Mouse (Mus musculus) left cerebral cortex, adult 18-20 months (tissue): ENCODE measurements around the gene Cbln3. TPM values are rescaled to one million over a fixed set of nuclear protein-coding genes. Genes with fewer than 3 reads are reported as not detected.

Source experiments
- DNase-seq, 2 experiments: peaks; one replicate each; pipeline ENCODE4 v3.0.0; 2021 to 2022; ENCODE audit warnings: low spot score in 2 of 2, mixed read lengths in 1 of 2
- total RNA-seq, 2 experiments: library from RNA; stranded (reverse); gene quantifications; 2 replicates each; pipeline ENCODE4 v1.2.3; 2021

Cbln3 gene
- total RNA-seq, 2 experiments from 2014 or later: 0.16 to 0.23 TPM

DNA sequence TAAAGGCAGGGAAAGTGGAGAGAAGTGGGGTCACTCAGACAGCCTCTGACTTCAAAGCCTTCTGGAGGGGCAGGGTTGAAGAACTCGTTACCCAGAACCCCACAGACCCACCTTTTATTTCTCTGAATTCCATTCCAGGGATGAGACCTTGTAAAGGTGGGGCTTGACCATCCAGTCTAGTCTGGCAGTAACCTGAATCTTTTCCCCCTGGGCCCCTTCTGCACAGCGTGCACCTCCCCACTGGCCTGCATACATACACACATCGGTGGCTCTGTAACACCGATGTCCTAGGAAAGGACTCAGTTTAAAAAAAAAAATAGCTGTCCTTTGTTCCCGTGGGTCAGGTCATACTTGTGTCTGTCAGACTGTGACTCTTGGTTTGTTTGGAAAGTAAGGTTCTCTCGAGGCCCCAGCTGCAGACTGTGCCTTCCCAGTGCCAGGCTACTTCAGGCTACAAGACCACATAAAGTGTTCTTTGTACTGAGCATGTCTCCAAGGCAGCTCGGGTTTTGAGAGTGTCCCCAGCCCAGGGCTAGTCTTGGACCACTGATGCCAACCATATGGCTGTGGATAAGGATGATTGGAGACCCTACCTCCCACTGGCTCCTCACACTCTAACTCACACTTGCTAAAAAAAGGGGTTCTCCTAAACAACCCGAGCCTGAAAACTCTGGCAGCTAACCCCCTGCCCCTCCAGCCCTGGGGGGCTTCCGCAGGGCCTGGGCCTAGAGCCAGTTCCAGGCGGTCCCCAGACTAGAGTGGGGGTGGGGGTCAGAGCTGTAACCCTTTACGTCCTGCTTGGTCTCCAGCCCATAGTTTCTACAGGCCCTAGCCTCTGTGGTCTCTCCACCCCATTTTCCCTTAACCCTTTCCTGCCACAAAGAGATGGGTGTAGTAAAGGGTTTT is 31.3 kb downstream of the Cbln3 start:
- no peak for DNase-seq

DNA sequence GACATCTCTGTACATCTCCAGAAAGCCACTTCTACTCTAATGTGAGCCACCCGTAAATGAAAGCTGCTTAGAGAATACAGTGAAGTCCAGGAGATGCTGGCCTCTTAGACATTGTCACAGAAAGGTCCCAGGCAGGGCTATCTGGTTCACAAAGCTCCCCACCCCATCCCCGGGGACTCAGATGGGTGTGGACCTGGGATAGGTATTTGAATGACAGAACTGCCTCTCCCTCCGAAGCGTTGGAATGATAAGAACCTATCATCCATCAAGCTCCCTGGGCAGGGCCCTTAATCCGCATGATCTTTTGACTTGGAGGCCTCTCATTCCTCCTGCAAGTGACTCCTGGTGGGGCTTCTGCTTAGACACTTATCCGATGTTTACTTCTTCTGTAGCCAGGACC is 33.3 kb downstream of the Cbln3 start:
- no peak for DNase-seq

DNA sequence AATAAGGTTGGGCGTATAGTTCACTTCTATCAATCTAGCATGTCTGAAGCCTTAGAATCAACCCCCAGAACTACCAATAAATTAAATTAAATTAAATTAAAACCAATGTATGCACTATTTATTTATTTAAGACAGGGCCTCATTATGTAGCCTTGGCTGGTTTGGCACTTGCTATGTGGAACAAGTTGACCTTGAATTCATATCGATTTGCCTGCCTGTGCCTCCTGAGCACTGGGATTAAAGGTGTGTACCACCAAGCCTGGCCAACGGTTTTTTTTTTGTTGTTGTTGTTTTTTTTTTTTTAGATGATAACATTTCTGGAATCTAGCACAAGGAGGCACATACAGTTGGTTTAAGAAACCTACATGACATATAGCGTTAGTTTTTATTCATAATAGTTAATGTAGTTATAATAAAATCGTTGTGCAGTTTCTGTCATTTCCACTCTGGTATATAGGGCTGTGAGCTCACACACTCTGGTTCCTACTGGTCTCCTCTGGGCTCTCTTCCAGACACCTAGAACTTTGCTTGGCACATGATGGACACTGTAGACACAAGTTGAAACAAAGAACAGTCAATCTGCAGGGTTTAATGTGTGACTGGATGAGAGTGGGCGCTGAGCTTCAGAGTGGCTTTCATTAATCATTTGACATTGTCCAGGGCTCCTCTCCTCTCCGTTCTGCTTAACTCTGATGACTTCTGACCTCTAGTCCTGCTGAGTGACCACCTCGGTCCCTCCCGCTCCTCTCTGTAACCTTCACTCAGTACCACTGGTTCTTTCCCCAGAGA is 38.5 kb downstream of the Cbln3 start:
- DNase-seq: no peak

DNA sequence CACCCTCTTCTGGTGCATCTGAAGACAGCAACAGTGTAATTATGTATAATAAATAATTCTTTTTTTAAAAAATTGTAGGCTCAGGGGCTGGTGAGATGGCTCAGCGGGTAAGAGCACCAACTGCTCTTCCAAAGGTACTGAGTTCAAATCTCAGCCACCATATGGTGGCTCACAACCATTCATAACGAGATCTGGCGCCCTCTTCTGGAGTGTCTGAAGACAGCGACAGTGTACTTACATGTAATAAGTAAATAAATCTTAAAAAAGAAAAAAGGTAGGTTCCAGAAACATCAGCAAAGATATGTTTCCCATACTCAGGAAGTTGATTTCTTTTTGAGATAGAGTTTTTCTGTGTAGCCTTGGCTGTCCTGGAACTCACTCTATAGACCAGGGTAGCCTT is 41.4 kb downstream of the Cbln3 start:
- no peak for DNase-seq

DNA sequence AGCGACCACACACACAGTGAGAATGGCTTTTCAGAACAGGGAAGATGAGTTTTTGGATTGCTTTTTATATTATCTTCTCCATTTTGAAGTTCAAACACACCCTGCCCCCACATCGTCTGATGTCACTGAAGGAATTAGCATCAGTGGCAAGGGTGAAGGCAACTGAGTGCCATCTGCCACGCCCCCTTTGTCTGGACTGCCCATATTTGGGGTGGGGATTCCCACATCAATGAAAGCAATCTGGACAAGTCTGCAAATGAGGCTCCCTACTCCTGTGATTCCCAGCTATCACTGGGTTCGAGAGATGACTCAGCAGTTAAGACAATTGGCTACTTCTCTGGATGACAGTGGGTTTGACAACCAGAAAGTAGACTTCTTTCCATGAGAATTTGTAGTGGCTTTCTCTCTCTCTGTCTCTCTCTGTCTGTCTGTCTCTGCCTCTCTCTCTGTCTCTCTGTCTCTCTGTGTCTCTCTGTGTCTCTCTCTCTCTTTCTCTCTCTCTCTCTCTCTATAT is 43.3 kb downstream of the Cbln3 start:
- DNase-seq: no peak

DNA sequence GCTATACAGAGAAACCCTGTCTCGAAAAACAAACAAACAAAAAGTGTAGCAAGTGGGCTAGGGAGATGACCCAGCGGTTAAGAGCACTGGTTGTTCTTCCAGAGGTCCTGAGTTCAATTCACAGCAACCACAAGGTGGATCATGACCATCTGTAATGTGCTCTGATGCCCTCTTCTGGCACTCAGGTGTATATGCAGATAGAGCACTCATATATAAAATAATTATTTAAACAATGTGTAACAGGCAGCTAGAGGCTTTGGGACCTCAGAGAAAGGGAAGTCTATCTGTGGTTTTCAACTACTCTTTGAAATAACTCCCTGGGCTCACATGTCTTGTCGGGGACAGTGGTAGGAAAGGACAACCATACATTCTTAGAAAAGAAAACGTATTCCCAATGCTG is 45.5 kb downstream of the Cbln3 start:
- DNase-seq: no peak

DNA sequence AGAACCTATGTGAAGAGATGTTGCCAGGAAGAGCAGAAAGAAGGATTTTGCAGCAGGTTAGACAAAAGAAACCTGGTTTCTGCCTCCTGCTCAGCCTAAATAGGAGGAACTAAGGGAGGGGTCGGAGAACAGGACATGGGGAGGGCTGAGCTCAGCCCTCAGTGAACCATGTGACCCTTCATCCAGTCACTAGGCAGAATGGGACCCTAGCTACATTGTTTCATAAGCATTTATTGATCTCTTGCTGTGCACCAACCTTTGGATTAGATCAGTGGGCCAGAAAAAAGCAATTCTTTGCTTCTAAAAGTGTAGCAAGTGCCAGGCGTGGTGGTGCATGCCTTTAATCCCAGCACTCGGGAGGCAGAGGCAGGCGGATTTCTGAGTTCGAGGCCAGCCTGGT is 45.9 kb downstream of the Cbln3 start:
- no peak for DNase-seq

DNA sequence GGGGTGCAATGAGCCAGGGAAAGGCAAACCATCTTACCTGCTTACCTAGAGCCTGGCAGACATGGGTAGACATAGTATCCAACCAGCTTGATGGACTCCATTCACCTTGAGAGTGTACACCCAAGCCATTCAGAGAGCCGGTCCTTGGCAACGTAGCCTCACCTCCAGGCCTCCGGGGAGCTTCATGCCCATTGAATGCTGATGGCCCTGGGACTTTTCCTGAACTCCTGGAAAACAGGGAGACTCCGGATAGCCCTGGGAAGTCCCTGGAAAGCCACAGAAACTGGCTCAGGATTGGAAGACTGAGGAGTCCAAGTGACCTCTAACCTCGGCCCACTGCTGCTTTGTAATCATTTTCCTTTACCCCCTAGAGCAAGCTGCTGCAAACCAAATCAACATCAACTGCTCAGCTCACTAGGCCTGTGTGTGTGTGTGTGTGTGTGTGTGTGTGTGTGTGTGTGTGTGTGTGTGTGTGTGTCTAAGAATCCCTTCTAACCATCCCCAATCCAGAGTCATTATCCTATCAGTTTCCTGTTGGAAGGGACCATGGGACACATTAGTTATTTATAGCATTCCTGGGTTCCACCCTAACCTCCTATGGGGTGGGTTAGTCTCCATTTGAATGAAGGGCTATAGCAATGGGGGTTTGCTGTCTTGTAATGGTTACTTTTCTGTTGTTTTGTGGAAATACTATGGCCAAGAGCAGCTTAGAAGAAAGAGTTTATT is 49.2 kb downstream of the Cbln3 start:
- DNase-seq: no peak

DNA sequence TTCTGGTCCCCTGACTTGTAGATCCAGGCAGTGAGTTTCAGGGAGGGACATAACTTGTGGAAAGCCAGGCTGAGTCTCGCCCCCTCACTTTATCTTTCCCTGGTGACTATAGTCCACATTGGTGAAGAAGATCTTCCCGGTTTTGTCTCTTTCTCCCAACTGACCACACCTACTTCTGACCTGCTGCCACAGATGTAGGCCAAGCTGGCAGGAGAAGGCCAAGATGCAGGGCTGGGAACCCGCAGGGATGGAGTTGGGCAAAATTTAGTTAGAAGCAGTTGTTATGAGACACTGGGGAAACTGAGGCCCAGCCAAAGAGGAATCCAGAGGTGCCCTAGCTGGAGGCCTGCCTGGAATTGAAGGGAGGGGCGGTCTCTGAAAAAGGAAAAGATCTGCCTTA is 51.1 kb downstream of the Cbln3 start:
- DNase-seq: no peak

DNA sequence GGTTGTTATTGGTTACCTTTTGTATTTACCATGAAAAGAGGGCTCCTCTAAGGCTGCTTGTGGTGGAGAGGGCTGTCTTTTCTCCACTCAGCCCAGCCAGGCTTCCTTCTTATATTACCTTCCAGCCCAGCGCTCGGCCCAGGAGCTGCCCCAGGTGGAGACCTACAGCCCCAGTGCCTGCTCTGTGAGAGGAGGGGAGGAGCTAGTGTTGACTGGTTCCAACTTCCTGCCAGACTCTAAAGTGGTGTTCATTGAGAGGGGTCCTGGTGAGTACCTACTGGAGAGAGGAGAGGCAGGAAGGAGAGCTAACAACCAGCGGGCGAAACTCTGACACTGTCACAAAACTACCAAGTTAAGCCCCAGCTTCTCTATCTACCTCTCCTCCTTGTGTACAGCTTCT is 53.9 kb downstream of the Cbln3 start:
- DNase-seq: no peak

DNA sequence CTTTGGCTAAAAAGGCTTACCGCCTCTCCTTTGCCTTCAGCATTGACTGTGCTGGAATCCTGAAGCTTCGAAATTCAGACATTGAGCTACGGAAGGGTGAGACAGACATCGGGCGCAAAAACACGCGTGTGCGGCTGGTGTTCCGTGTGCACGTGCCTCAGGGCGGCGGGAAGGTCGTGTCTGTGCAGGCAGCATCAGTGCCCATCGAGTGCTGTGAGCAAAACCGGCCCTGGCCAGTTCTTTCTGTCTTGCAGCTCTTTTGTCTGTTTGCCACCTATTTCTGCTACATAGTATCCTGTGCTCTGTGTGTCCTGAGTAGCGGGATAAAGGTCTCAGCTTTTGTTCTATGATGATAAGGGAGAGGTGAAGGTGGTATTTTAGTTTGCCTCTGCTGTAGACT is 54.3 kb downstream of the Cbln3 start:
- DNase-seq: no peak

Other genes with a start within 250 kb of the Cbln3 start
- 100 to 1,000 TPM; 106 to 116 TPM for gene Ipo4, start 248.4 kb downstream of the Cbln3 start, total RNA-seq
- gene Gm49378, start 246.5 kb downstream of the Cbln3 start, total RNA-seq: 1 to 10 TPM; 3.6 to 4.3 TPM
- 10 to 100 TPM; 37.0 to 39.8 TPM for gene Tm9sf1, start 240.6 kb downstream of the Cbln3 start, total RNA-seq
- gene Tssk4, start 234.2 kb downstream of the Cbln3 start, total RNA-seq: 1 to 10 TPM in 1 of 2 experiments, under 1 TPM in 1; 0.94 to 1.1 TPM
- 10 to 100 TPM; 40.1 to 42.2 TPM for gene Mdp1, start 223.9 kb downstream of the Cbln3 start, total RNA-seq
- gene Gmpr2, start 212.5 kb downstream of the Cbln3 start, total RNA-seq: 10 to 100 TPM; 20.1 to 22.8 TPM
- 100 to 1,000 TPM; 318 to 349 TPM for gene Nedd8, start 212.3 kb downstream of the Cbln3 start, total RNA-seq
- 10 to 100 TPM; 14.8 to 19.7 TPM for gene Tinf2, start 202.6 kb downstream of the Cbln3 start, total RNA-seq
- gene Tgm1, start 170.5 kb downstream of the Cbln3 start, total RNA-seq: not detected
- 10 to 100 TPM; 47.1 to 51.2 TPM for gene Rabggta, start 162.1 kb downstream of the Cbln3 start, total RNA-seq
- 10 to 100 TPM; 86.9 to 88.7 TPM for gene Dhrs1, start 138.7 kb downstream of the Cbln3 start, total RNA-seq
- gene Nop9, start 138.7 kb downstream of the Cbln3 start, total RNA-seq: 10 to 100 TPM; 10.7 to 11.6 TPM
- gene Cideb, start 125.9 kb downstream of the Cbln3 start, total RNA-seq: 1 to 10 TPM; 2.3 to 2.4 TPM
- under 1 TPM; 0.26 to 0.52 TPM for gene Ltb4r2, start 123.0 kb downstream of the Cbln3 start, total RNA-seq
- gene Ltb4r1, start 118.4 kb downstream of the Cbln3 start, total RNA-seq: under 1 TPM in 1 of 2 experiments, not detected in 1; 0.33 TPM
- 1 to 10 TPM; 4.9 to 8.6 TPM for gene Adcy4, start 100.3 kb downstream of the Cbln3 start, total RNA-seq
- 1 to 10 TPM in 1 of 2 experiments, under 1 TPM in 1; 0.44 to 1.7 TPM for gene Ripk3, start 95.5 kb downstream of the Cbln3 start, total RNA-seq
- gene Nfatc4, start 61.2 kb downstream of the Cbln3 start, total RNA-seq: 1 to 10 TPM; 3.0 to 3.3 TPM
- 1 to 10 TPM; 6.2 to 9.0 TPM for gene Nynrin, start 30.4 kb downstream of the Cbln3 start, total RNA-seq
- 10 to 100 TPM; 12.3 to 13.0 TPM for gene Khnyn, start 555 bp upstream of the Cbln3 start, total RNA-seq
- gene Sdr39u1, start 15.9 kb upstream of the Cbln3 start, total RNA-seq: 100 to 1,000 TPM in 1 of 2 experiments, 10 to 100 TPM in 1; 96.5 to 104 TPM
- not detected for gene Cma1, start 60.3 kb upstream of the Cbln3 start, total RNA-seq
- gene Cma2, start 66.6 kb upstream of the Cbln3 start, total RNA-seq: not detected
- not detected for gene Mcpt1, start 133.6 kb upstream of the Cbln3 start, total RNA-seq
- gene Mcpt9, start 146.1 kb upstream of the Cbln3 start, total RNA-seq: not detected
- gene Mcpt2, start 157.6 kb upstream of the Cbln3 start, total RNA-seq: not detected
- not detected for gene Mcpt4, start 177.9 kb upstream of the Cbln3 start, total RNA-seq
- not detected for gene Mcpt8, start 200.9 kb upstream of the Cbln3 start, total RNA-seq
- gene Ctsg, start 218.2 kb upstream of the Cbln3 start, total RNA-seq: not detected
- gene Gzme, start 236.2 kb upstream of the Cbln3 start, total RNA-seq: not detected
- gene Gzmd, start 248.2 kb upstream of the Cbln3 start, total RNA-seq: not detected